Mouse (Mus musculus): Measurements from ENCODE around the gene Alg11. TPM values are rescaled to one million over a fixed set of nuclear protein-coding genes. Genes with fewer than 3 reads are reported as not detected.
A peak's percentile ranks its signal among the peaks of the same experiment; 100 is the strongest.

Alg11 gene
- total RNA-seq, 2 experiments from 2014 or later: 5.4 to 28.4 TPM

DNA sequence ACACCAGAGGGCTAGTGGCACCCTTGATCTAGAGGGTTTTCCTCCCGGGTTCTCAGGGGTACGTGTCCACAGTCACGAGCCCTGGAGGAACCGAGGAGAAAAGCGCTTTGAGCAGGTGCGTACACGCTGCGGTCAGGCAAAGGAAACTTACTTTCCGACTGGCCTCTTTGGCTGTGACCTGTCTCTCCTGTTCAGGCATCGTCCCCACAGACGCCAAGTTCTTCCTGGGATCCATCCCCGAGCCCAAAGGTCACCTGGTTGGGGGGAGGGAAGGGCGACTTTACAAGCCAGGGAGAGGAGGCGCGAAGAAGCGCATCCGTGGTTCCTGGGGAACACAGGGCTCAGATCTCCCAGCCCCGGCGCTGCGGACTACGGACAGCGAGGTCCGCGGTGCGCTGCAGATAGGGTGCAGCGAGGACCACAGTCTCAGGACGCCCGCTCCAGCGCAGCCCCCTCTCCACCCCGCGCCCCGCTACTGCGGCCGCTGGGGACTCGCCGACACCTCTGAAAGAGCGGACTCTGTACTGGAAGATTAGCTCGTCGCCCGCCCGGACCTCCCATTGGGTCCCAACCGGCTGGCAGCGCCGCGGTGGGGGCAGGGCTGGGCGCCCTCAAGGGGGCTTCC is 588 bp upstream of the Alg11 start, which contains the start of gene Atp7b:
Atp7b (minus strand) TSS at position 485 of the 625 bp plus-strand sequence.
- ATAC-seq (replicated peaks; ENCODE audit: low FRiP score, poor library complexity, severe bottlenecking): peak; percentile 18

DNA sequence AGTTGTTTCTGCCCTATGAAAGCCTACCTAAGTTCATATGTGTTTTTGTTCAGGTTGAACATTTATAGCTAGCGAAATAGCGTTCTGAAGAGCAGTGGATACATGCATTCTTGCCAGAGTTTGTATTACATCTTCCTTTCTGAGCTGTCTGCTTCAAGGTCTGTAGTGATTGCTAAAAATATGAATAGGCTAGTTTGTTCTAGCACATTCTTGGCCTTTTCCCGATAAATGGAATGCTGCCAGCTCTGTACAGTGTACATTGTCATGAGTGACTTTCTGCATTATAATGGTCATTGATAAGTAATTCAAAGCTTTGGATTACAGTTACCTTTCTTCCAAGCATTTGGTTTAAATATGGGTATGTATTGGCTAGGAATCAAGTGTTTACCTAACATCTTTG is 605 bp downstream of the Alg11 start:
- no peak for ATAC-seq (replicated peaks; ENCODE audit: low FRiP score, poor library complexity, severe bottlenecking)

DNA sequence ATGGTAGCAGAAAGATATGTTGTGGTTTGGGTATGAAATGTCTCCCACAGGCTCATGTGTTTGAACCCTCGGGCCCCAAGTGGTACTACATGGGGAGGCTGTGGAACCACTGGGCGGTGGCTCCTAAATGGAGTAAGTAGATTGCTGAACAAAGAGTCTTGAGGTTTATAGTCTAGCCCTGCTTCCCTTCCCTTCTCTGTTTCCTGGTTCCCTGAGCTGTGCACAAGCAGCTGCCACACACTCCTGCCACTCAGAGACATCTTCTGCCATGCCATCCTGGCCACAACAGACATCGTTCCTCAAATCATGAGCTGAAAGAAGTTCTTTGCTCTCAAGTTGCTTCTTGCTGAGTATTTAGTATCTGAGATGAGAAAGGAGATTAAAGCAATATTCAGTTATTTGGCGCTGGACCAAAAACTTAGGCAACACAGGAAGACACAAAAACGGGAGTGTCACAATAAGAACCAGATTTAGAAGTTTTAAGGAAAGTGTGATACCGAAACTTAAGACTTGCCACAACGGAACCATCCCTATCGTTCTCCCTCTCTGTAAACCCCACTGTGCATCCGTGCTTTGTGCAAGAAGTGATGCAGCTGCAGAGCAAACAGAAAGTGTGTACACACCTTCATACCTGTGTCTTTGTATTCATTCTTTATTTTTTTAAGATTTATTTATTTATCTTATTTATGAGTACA is 18.9 kb downstream of the Alg11 start:
- no peak for ATAC-seq (replicated peaks; ENCODE audit: low FRiP score, poor library complexity, severe bottlenecking)

DNA sequence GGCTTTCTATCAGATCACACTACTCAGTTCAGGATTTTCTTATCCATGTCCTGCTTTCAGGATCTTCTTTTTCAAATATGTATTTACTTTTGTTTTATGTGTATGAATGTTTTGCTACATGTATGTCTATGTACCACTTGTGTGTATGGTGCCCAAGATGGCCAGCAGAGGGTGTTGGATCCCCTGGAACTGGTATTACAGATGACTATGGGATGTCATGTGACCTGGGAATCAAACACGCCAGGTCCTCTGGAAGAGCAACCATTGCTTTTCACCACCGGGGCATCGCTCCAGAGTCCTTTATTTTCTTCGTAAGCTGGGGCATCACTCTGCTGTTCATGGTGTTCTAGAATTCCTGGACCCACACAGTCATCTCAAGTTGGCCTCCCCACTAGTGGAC is 28.7 kb downstream of the Alg11 start:
- ATAC-seq (replicated peaks; ENCODE audit: low FRiP score, poor library complexity, severe bottlenecking): no peak

DNA sequence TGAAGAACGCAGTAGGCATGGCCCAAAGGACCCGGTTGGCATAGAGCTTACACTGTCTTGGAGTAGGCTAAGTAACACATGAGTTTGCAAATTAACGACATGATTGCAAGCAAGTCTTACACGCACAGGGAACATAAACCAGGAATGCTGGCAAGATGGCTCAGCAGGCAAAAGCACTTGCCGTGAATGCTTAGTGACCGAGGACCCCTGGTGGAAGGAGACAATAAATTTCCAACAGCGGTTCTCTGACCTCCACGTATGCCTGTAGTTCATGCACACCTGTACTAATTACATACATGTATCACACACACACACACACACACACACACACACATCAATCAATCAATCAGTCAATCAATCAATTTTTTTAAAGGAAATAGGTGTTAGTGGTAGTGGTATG is 31.0 kb downstream of the Alg11 start:
- ATAC-seq (replicated peaks; ENCODE audit: low FRiP score, poor library complexity, severe bottlenecking): no peak

DNA sequence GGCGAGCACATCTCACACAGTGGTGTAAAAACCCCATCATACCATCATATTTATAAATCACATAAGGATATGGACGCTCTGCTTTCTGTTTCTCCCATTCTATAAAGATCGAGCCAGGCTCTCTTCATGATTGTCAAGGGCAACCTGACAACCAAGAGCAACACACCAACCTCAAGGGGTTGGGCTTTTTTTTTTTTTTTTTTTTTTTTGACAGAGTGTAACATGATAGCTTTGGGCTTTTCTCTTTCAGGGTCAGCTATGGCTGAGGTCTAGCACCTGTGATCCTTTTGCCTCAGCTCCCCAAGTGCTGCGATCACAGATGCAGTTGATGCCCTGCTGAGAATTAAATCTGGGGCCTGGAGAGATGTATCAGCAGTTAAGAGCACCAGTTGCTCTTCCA is 46.5 kb downstream of the Alg11 start:
- no peak for ATAC-seq (replicated peaks; ENCODE audit: low FRiP score, poor library complexity, severe bottlenecking)

Other genes with a start within 250 kb of the Alg11 start
- not detected in 2 replicates for gene Defb50, start 237.2 kb upstream of the Alg11 start, total RNA-seq (2015; ENCODE audit: low replicate concordance)
- not detected in 2 replicates for gene Defb50, start 237.2 kb upstream of the Alg11 start, total RNA-seq (2017; ENCODE audit: low replicate concordance)
- gene Defb2, start 220.8 kb upstream of the Alg11 start, total RNA-seq (2015; ENCODE audit: low replicate concordance): not detected in 2 replicates
- not detected in 2 replicates for gene Defb2, start 220.8 kb upstream of the Alg11 start, total RNA-seq (2017; ENCODE audit: low replicate concordance)
- gene Defb10, start 201.8 kb upstream of the Alg11 start, total RNA-seq (2015; ENCODE audit: low replicate concordance): not detected in 2 replicates
- gene Defb10, start 201.8 kb upstream of the Alg11 start, total RNA-seq (2017; ENCODE audit: low replicate concordance): not detected in 2 replicates
- not detected in 2 replicates for gene Defb9, start 175.3 kb upstream of the Alg11 start, total RNA-seq (2015; ENCODE audit: low replicate concordance)
- gene Defb9, start 175.3 kb upstream of the Alg11 start, total RNA-seq (2017; ENCODE audit: low replicate concordance): not detected in 2 replicates
- not detected in 2 replicates for gene Defb11, start 154.3 kb upstream of the Alg11 start, total RNA-seq (2015; ENCODE audit: low replicate concordance)
- gene Defb11, start 154.3 kb upstream of the Alg11 start, total RNA-seq (2017; ENCODE audit: low replicate concordance): not detected in 2 replicates
- gene Defb15, start 128.0 kb upstream of the Alg11 start, total RNA-seq (2015; ENCODE audit: low replicate concordance): not detected in 2 replicates
- not detected in 2 replicates for gene Defb15, start 128.0 kb upstream of the Alg11 start, total RNA-seq (2017; ENCODE audit: low replicate concordance)
- not detected in 2 replicates for gene Defb35, start 122.4 kb upstream of the Alg11 start, total RNA-seq (2015; ENCODE audit: low replicate concordance)
- gene Defb35, start 122.4 kb upstream of the Alg11 start, total RNA-seq (2017; ENCODE audit: low replicate concordance): not detected in 2 replicates
- not detected in 2 replicates for gene Defb13, start 114.0 kb upstream of the Alg11 start, total RNA-seq (2015; ENCODE audit: low replicate concordance)
- not detected in 2 replicates for gene Defb13, start 114.0 kb upstream of the Alg11 start, total RNA-seq (2017; ENCODE audit: low replicate concordance)
- not detected in 2 replicates for gene Fam90a1a, start 102.0 kb upstream of the Alg11 start, total RNA-seq (2015; ENCODE audit: low replicate concordance)
- gene Fam90a1a, start 102.0 kb upstream of the Alg11 start, total RNA-seq (2017; ENCODE audit: low replicate concordance): not detected in 2 replicates
- not detected in 2 replicates for gene Ccdc70, start 90.9 kb upstream of the Alg11 start, total RNA-seq (2015; ENCODE audit: low replicate concordance)
- gene Ccdc70, start 90.9 kb upstream of the Alg11 start, total RNA-seq (2017; ENCODE audit: low replicate concordance): not detected in 2 replicates
- gene Atp7b, start 416 bp upstream of the Alg11 start, total RNA-seq (2015; ENCODE audit: low replicate concordance): 8.6 and 11.3 TPM in 2 replicates
- 4.5 and 8.5 TPM in 2 replicates for gene Atp7b, start 416 bp upstream of the Alg11 start, total RNA-seq (2017; ENCODE audit: low replicate concordance)
- not detected in 2 replicates for gene Nek5, start 64.3 kb downstream of the Alg11 start, total RNA-seq (2015; ENCODE audit: low replicate concordance)
- gene Nek5, start 64.3 kb downstream of the Alg11 start, total RNA-seq (2017; ENCODE audit: low replicate concordance): not detected in 2 replicates
- 18.9 and 45.0 TPM in 2 replicates for gene Nek3, start 105.7 kb downstream of the Alg11 start, total RNA-seq (2015; ENCODE audit: low replicate concordance)
- gene Nek3, start 105.7 kb downstream of the Alg11 start, total RNA-seq (2017; ENCODE audit: low replicate concordance): 39.0 and 46.9 TPM in 2 replicates
- gene Ckap2, start 125.1 kb downstream of the Alg11 start, total RNA-seq (2015; ENCODE audit: low replicate concordance): 292 and 294 TPM in 2 replicates
- gene Ckap2, start 125.1 kb downstream of the Alg11 start, total RNA-seq (2017; ENCODE audit: low replicate concordance): 270 and 283 TPM in 2 replicates
- 7.1 and 7.2 TPM in 2 replicates for gene Vps36, start 132.1 kb downstream of the Alg11 start, total RNA-seq (2015; ENCODE audit: low replicate concordance)
- 6.0 and 6.1 TPM in 2 replicates for gene Vps36, start 132.1 kb downstream of the Alg11 start, total RNA-seq (2017; ENCODE audit: low replicate concordance)
- gene Thsd1, start 166.6 kb downstream of the Alg11 start, total RNA-seq (2015; ENCODE audit: low replicate concordance): not detected in 2 replicates
- 0.13 TPM in 1 of 2 replicates, not detected in the other for gene Thsd1, start 166.6 kb downstream of the Alg11 start, total RNA-seq (2017; ENCODE audit: low replicate concordance)
- gene Tpte, start 222.7 kb downstream of the Alg11 start, total RNA-seq (2015; ENCODE audit: low replicate concordance): not detected in 2 replicates
- not detected in 2 replicates for gene Tpte, start 222.7 kb downstream of the Alg11 start, total RNA-seq (2017; ENCODE audit: low replicate concordance)